Mouse (Mus musculus) E14TG2a.4 (cell line): Measurements from ENCODE around the gene Alox5ap.

Source experiments
- H3K27me3 ChIP-seq: 2 replicates; pipeline ENCODE4 v1.6.1; 2014; ENCODE audit warnings: low read length, control low read depth; ENCODE audit not compliant: insufficient read depth
- H3K36me3 ChIP-seq: 2 replicates; pipeline ENCODE4 v1.6.1; 2014; ENCODE audit warnings: low read length, control low read depth; ENCODE audit not compliant: insufficient read depth
- H3K4me1 ChIP-seq: replicated peaks from 2 replicates; pipeline ENCODE4 v1.6.1; 2014; ENCODE audit warnings: low read depth, low read length, control low read depth
- H3K4me3 ChIP-seq: replicated peaks from 2 replicates; pipeline ENCODE4 v1.5.1; 2014; ENCODE audit warnings: mild to moderate bottlenecking, low read length
- H3K9me3 ChIP-seq: 2 replicates; pipeline ENCODE4 v1.6.1; 2014; ENCODE audit warnings: low read length, control low read depth
- CTCF ChIP-seq: conservative IDR thresholded peaks from 2 replicates; pipeline ENCODE4 v1.5.1; 2014; ENCODE audit warnings: low read length
- NANOG ChIP-seq: IDR thresholded peaks from 2 replicates; pipeline ENCODE4 v1.6.1; 2014; ENCODE audit warnings: borderline replicate concordance, low read length, mixed read lengths
- POU5F1 ChIP-seq: IDR thresholded peaks from 2 replicates; pipeline ENCODE4 v1.6.1; 2014; ENCODE audit warnings: low read length, borderline replicate concordance

Alox5ap gene

DNA sequence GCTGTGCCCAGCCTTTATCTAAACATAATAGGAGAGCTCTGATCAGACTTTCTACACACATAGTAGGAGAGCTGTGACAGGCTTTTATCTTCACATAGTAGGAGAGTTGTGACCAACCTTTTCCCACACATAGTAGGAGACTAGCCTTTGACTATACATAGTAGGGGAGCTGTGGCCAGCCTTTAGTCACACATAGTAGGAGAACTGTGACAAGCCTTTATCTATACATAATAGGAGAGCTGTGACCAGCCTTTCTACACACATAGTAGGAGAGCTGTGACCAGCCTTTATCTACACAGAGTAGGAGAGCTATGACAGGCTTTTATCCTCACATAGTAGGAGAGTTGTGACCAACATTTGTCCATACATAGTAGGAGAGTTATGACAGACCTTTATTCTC lies 19.3 kb downstream of the Alox5ap start:
- H3K27me3 ChIP-seq: peaks cover 53% of the 10 kb centered on the region
- H3K4me1 ChIP-seq: peaks cover 30% of the 10 kb centered on the region

GRCm38 (mm10) chr5:149286021-149286420 lies 21.5 kb downstream of the Alox5ap start:
- H3K27me3 ChIP-seq: peaks cover 42% of the 10 kb centered on the region
- no peak overlapping the region for H3K4me3 ChIP-seq
- H3K4me1 ChIP-seq: peaks cover 16% of the 10 kb centered on the region
- TF ChIP-seq CTCF (no peak), POU5F1 (no peak), NANOG (no peak)
- H3K36me3 ChIP-seq: no peaks in the 10 kb centered on the region
- H3K9me3 ChIP-seq: no peaks in the 10 kb centered on the region

More for the DNA sequence above, 19.3 kb downstream of the Alox5ap start:
- TF ChIP-seq POU5F1: no peak
- no peak for TF ChIP-seq CTCF
- no peak for TF ChIP-seq NANOG
- Histone ChIP-seq H3K36me3 (no peaks in the 10 kb centered on the region), H3K4me3 (no peak overlapping the region), H3K9me3 (no peaks in the 10 kb centered on the region)

GRCm38 (mm10) chr5:149287148-149288038 lies 22.8 kb downstream of the Alox5ap start:
- TF ChIP-seq POU5F1 (no peak), CTCF (0 out of 2 replicates have a peak, but pooled peaks have one; percentile 1), NANOG (no peak)
- H3K27me3 ChIP-seq: peaks cover 40% of the 10 kb centered on the region
- peaks cover 18% of the 10 kb centered on the region for H3K4me1 ChIP-seq
- peak overlapping the region; percentile 64 for H3K4me3 ChIP-seq
- H3K36me3 ChIP-seq: no peaks in the 10 kb centered on the region
- H3K9me3 ChIP-seq: no peaks in the 10 kb centered on the region

GRCm38 (mm10) chr5:149291266-149291665 lies 26.7 kb downstream of the Alox5ap start:
- Histone ChIP-seq H3K27me3 (peaks cover 23% of the 10 kb centered on the region), H3K9me3 (peaks cover 6% of the 10 kb centered on the region), H3K36me3 (no peaks in the 10 kb centered on the region), H3K4me1 (peaks cover 18% of the 10 kb centered on the region), H3K4me3 (no peak overlapping the region)
- TF ChIP-seq POU5F1 (no peak), NANOG (no peak), CTCF (no peak)

- Histone ChIP-seq H3K36me3 (no peaks in the 10 kb centered on the region), H3K27me3 (peaks cover 5% of the 10 kb centered on the region), H3K4me3 (no peak overlapping the region), H3K4me1 (peaks cover 6% of the 10 kb centered on the region), H3K9me3 (peaks cover 6% of the 10 kb centered on the region)
- TF ChIP-seq CTCF (no peak), NANOG (no peak), POU5F1 (no peak)
Measured at GRCm38 (mm10) chr5:149293071-149293470, 28.5 kb downstream of the Alox5ap start.

DNA sequence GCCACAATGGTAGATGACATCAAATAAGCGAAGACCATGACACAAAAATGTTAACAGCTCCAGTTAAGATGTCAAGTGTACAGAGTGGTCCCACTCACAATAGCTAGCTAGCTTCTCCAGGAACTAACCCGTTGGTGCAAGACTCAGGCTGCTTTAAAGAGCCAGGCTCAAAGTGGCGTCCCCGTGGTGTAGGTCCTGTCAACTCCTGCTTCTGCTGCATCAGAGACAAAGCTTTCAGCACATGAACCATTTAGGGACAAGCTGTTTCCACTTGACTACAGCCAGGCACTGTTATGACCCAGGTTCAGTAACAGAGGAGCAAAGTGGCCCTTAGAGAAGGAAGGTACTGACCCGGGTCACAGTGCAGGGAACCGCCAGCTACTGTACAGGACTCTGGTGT lies 32.2 kb downstream of the Alox5ap start:
- H3K4me3 ChIP-seq: no peak overlapping the region
- no peak for TF ChIP-seq POU5F1
- no peak for TF ChIP-seq CTCF
- no peaks in the 10 kb centered on the region for H3K4me1 ChIP-seq
- peaks cover 6% of the 10 kb centered on the region for H3K9me3 ChIP-seq
- H3K36me3 ChIP-seq: no peaks in the 10 kb centered on the region
- no peaks in the 10 kb centered on the region for H3K27me3 ChIP-seq

- no peaks in the 10 kb centered on the region for H3K27me3 ChIP-seq
- H3K4me3 ChIP-seq: no peak overlapping the region
- H3K36me3 ChIP-seq: no peaks in the 10 kb centered on the region
- no peak for TF ChIP-seq POU5F1
- peak; percentile 64 for TF ChIP-seq CTCF
- peaks cover 6% of the 10 kb centered on the region for H3K9me3 ChIP-seq
- no peaks in the 10 kb centered on the region for H3K4me1 ChIP-seq
Measured at GRCm38 (mm10) chr5:149297464-149297863, 32.9 kb downstream of the Alox5ap start.

GRCm38 (mm10) chr5:149298234-149298633 lies 33.7 kb downstream of the Alox5ap start:
- Histone ChIP-seq H3K36me3 (no peaks in the 10 kb centered on the region), H3K9me3 (peaks cover 6% of the 10 kb centered on the region), H3K4me1 (no peaks in the 10 kb centered on the region), H3K27me3 (no peaks in the 10 kb centered on the region), H3K4me3 (no peak overlapping the region)
- TF ChIP-seq NANOG: no peak
- no peak for TF ChIP-seq POU5F1
- no peak for TF ChIP-seq CTCF
